Mouse (Mus musculus) heart, adult 2 months (tissue): ENCODE data around the gene Lrch3. TPM values are rescaled to one million over a fixed set of nuclear protein-coding genes. Genes with fewer than 3 reads are reported as not detected.

Experiments used
- DNase-seq, 2 experiments: peaks; one replicate each; pipeline ENCODE4 v3.0.0; 2021
- H3K27ac ChIP-seq: fragments of 200-600 bp; 2 replicates; pipeline ENCODE4 v1.8.1; 2022
- H3K27me3 ChIP-seq: fragments of 200-500 bp; 2 replicates; pipeline ENCODE4 v1.6.1; 2012; ENCODE audit warnings: mild to moderate bottlenecking, low read length, inconsistent platforms, mixed read lengths; ENCODE audit not compliant: control insufficient read depth, insufficient read depth
- H3K36me3 ChIP-seq: fragments of 200-500 bp; 2 replicates; pipeline ENCODE4 v1.6.1; 2012; ENCODE audit warnings: low read length, inconsistent platforms; ENCODE audit not compliant: control insufficient read depth, insufficient read depth
- H3K4me1 ChIP-seq: fragments of 200-500 bp; 2 replicates; pipeline ENCODE4 v1.6.1; 2011; ENCODE audit warnings: low read length; ENCODE audit not compliant: control insufficient read depth, insufficient read depth
- H3K4me3 ChIP-seq: fragments of 200-600 bp; 2 replicates; pipeline ENCODE4 v1.8.1; 2022
- H3K79me2 ChIP-seq: fragments of 200-500 bp; replicated peaks from 2 replicates; pipeline ENCODE4 v1.6.1; 2012; ENCODE audit warnings: mild to moderate bottlenecking, inconsistent platforms, low read length, moderate library complexity, mixed read lengths; ENCODE audit not compliant: control insufficient read depth, insufficient read depth
- H3K9ac ChIP-seq: fragments of 200-500 bp; 2 replicates; pipeline ENCODE4 v1.6.1; 2012; ENCODE audit warnings: low read depth, mild to moderate bottlenecking, control low read depth, inconsistent platforms, low read length, mixed read lengths
- CTCF ChIP-seq: fragments of 200-600 bp; IDR thresholded peaks from 2 replicates; pipeline ENCODE4 v1.8.1; 2022; ENCODE audit warnings: antibody characterized with exemption, mild to moderate bottlenecking, moderate library complexity
- EP300 ChIP-seq: fragments of 200-500 bp; IDR thresholded peaks from 2 replicates; pipeline ENCODE4 v1.6.1; 2011; ENCODE audit warnings: low read depth, low read length, control low read depth; ENCODE audit not compliant: insufficient read depth
- POLR2A ChIP-seq: fragments of 200-500 bp; IDR thresholded peaks from 2 replicates; pipeline ENCODE4 v1.6.1; 2011; ENCODE audit warnings: mild to moderate bottlenecking, low read depth, low read length, control low read depth; ENCODE audit not compliant: insufficient read depth
- WGBS: fragments of 180-500 bp; shearing (Covaris S2); methylation state at CpG from one replicate; pipeline ENCODE4 v1.1.7; 2018; 5-methylcytosine and 5-hydroxymethylcytosine counted together
- intact Hi-C: fragments of 180-260 bp; cut with DNase I; formaldehyde crosslinking; loops from one replicate; pipeline ENCODE4 v1.15.1; 2025
- polyA plus RNA-seq: library from polyadenylated mRNA; depleted of rRNA; stranded (reverse); fragments of >200 nt; gene quantifications from 2 replicates; pipeline ENCODE4 v1.2.3, GENCODE M21; 2012
- total RNA-seq, 2 experiments: library from RNA; stranded (reverse); gene quantifications; 2 replicates each; pipeline ENCODE4 v1.2.3; 2021

Lrch3 gene
- total and polyA plus RNA-seq, 3 experiments: 13.8 to 22.6 (median 20.3) TPM

GRCm38 (mm10) chr16:32878972-32879926, 34.7 kb upstream of the Lrch3 start:
- intact Hi-C loops: loop anchor here (2.0 to 5.0 kb wide), 2 partner anchors 64 to 182 kb away; no protein-coding TSS in a partner anchor
- Histone ChIP-seq H3K27ac (peak overlapping the region; percentile 16; the same call in 1 of the 2 replicates), H3K9ac (no peak overlapping the region), H3K27me3 (no peaks in the 10 kb centered on the region), H3K4me3 (peak overlapping the region; percentile 80), H3K79me2 (peaks cover 10% of the 10 kb centered on the region), H3K4me1 (peaks cover 3% of the 10 kb centered on the region), H3K36me3 (peaks cover 12% of the 10 kb centered on the region)
- WGBS: 79% methylated on average over 14 of the region's 14 CpGs
- DNase-seq: no peak
- no peak for TF ChIP-seq CTCF
- TF ChIP-seq POLR2A: no peak
- no peak for TF ChIP-seq EP300

- Histone ChIP-seq H3K36me3 (peaks cover 16% of the 10 kb centered on the region), H3K27me3 (no peaks in the 10 kb centered on the region), H3K4me1 (peaks cover 3% of the 10 kb centered on the region), H3K4me3 (no peak overlapping the region), H3K79me2 (peaks cover 10% of the 10 kb centered on the region), H3K9ac (no peak overlapping the region), H3K27ac (no peak overlapping the region)
- WGBS: 83% methylated on average over 7 of the region's 7 CpGs
- TF ChIP-seq EP300 (no peak), POLR2A (no peak), CTCF (peak; percentile 30)
- intact Hi-C loops: no loop called here
- no peak for DNase-seq
Observed at GRCm38 (mm10) chr16:32881538-32881937, 32.4 kb upstream of the Lrch3 start.

DNA sequence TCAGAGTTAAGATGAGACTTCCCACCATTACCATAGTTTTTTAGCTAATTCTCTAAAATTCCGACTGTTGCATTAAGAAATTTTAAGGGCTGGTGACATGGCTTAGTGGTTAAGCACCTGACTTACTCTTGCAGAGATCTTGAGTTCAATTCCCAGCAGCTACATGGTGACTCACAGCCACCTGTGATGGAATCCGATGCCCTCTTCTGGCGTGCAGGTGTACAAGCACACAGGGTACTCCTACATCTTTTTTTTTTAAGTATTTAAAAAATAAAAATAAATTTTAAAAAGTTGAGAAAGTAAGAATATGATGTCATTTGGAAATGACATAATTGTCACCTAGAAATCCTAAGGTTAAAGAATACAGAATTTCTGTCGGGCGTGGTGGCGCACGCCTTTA, 25.9 kb upstream of the Lrch3 start:
- no peaks in the 10 kb centered on the region for H3K4me1 ChIP-seq
- intact Hi-C loops: no loop called here
- peaks cover 3% of the 10 kb centered on the region; the same call in 1 of the 2 replicates for H3K79me2 ChIP-seq
- H3K27ac ChIP-seq: no peak overlapping the region
- H3K36me3 ChIP-seq: peaks cover 15% of the 10 kb centered on the region
- H3K4me3 ChIP-seq: no peak overlapping the region
- TF ChIP-seq CTCF: peak; percentile 61
- no peak for TF ChIP-seq EP300
- TF ChIP-seq POLR2A: no peak
- H3K27me3 ChIP-seq: no peaks in the 10 kb centered on the region
- no peak for DNase-seq
- 92% methylated on average over 7 of the region's 7 CpGs for WGBS
- H3K9ac ChIP-seq: no peak overlapping the region

GRCm38 (mm10) chr16:32889881-32890280, 24.0 kb upstream of the Lrch3 start:
- no peak for DNase-seq
- H3K79me2 ChIP-seq: peaks cover 2% of the 10 kb centered on the region; the same call in 1 of the 2 replicates
- H3K9ac ChIP-seq: no peak overlapping the region
- intact Hi-C loops: no loop called here
- no peaks in the 10 kb centered on the region for H3K4me1 ChIP-seq
- peaks cover 13% of the 10 kb centered on the region for H3K36me3 ChIP-seq
- TF ChIP-seq CTCF (no peak), POLR2A (no peak), EP300 (no peak)
- 50% methylated on average over 2 of the region's 2 CpGs for WGBS
- H3K4me3 ChIP-seq: no peak overlapping the region
- no peak overlapping the region for H3K27ac ChIP-seq
- no peaks in the 10 kb centered on the region for H3K27me3 ChIP-seq

- DNase-seq: no peak
- Histone ChIP-seq H3K27ac (no peak overlapping the region), H3K4me3 (no peak overlapping the region), H3K27me3 (no peaks in the 10 kb centered on the region), H3K4me1 (no peaks in the 10 kb centered on the region), H3K9ac (no peak overlapping the region), H3K36me3 (peaks cover 3% of the 10 kb centered on the region; the same call in 1 of the 2 replicates), H3K79me2 (no peaks in the 10 kb centered on the region)
- TF ChIP-seq CTCF (no peak), POLR2A (no peak), EP300 (no peak)
- intact Hi-C loops: no loop called here
Observed at GRCm38 (mm10) chr16:32896126-32896525, 17.8 kb upstream of the Lrch3 start.
